Mouse (Mus musculus) gastrocnemius, postnatal 36 days (tissue): Measurements from ENCODE around the gene Ppm1m. TPM values are rescaled to one million over a fixed set of nuclear protein-coding genes. Genes with fewer than 3 reads are reported as not detected.
"Not testable (repeated sequence)": the region's sequence is repeated elsewhere in the genome, so short reads cannot be mapped to it uniquely, and the experiment has no call there.

Source experiments
- DNase-seq, 2 experiments: peaks; one replicate each; pipeline ENCODE4 v3.0.0; 2022
- intact Hi-C: fragments of 180-260 bp; cut with DNase I; formaldehyde crosslinking; loops from one replicate; pipeline ENCODE4 v1.15.1; 2025
- total RNA-seq, 2 experiments: library from RNA; stranded (reverse); gene quantifications; 2 replicates each; pipeline ENCODE4 v1.2.3; 2021

Gene Ppm1m
- total RNA-seq, 2 experiments from 2014 or later, result 3.0 to 3.3 TPM

GRCm38 (mm10) chr9:106197081-106197713 lies 2.3 kb downstream of the Ppm1m start:
- intact Hi-C loops, result no loop called here

DNA sequence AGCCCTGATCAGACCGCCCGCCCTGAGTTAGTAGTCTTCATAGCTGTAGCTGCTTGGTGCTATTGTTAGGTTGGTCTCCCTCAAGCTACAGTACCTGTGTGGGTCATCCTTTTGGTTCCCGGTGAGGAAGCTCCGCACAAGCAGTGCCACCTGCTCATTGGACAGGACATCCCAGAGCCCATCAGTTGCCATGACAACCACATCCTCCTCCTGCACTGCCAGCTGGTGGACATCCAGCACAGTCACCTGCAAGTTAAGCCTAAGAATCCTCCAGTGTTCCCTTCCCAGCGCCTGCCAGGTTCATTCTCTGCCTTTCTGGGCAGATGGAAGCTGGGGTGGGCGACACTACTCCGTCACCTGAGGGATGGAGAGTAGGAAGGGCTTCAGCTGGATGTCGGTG lies 3.9 kb downstream of the Ppm1m start:
- no peak for DNase-seq
- intact Hi-C loops, result no loop called here

More at GRCm38 (mm10) chr9:106197081-106197713, 2.3 kb downstream of the Ppm1m start:
- no peak for DNase-seq

DNA sequence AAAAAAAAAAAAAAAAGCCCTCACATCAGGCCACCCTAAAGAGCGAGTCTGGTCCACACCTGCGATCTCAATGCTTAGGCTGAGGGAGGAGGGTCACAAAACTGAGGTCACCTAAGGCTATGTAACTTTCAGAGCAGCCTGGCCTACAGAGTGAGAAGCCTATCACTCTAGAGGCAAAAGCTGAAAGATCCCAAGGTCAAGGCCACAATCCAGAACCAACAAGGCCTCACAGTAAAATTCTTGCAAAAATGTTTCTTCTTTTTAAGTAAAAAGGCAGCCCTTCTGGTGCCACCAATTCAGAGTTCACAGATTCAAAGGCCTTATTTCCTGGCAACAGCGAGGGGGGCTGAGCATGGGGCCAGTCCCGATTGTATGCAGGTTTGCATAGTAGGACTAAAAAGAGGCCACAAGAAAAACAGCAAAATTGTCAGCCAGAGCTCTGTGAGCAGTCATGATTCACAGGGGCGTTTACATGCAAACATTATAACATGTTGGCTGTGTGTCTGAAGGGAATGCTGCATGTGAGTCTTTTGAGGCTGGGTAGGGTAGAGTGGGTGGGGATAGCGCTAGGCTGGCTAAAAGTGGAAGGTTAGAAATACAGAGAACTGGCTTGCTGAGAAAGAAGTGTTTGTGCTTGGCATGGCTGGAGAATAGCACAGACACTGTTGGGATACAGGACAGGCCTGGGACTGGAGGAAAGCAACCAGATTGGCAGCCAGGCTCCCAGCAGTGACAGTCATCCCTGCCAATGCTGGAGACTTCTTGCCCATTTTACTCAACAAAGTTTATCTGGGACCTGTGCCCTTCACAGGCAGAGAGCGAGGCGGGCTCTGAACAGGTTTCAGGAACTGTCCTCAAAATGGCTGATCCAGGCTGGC lies 5.4 kb downstream of the Ppm1m start:
- intact Hi-C loops, result no loop called here
- DNase-seq, result no peak

DNA sequence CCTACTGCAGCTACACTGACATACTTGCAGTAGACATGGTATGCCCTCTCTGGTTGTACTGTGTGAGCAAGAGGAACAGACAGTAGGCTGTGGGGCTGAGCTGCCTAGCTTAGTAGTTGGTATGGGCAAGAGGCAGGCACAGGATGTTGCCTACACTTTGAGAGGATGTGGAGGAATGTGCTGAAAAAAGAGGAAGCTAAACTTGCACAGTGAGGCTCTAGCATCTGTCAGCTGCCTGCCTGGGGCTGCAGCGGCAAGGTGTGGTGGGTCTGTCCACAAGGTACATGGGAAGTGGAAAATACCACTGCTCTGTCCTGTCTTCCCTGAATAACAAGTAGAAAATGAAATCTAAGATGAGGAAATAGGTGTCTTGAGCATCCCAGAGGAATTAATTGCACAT lies 6.5 kb downstream of the Ppm1m start:
- no peak for DNase-seq
- intact Hi-C loops, result no loop called here

GRCm38 (mm10) chr9:106192024-106192423 lies 7.5 kb downstream of the Ppm1m start:
- DNase-seq, result no peak
- intact Hi-C loops, result no loop called here

- intact Hi-C loops, result no loop called here
Observed at GRCm38 (mm10) chr9:106191355-106191754, 8.2 kb downstream of the Ppm1m start.

DNA sequence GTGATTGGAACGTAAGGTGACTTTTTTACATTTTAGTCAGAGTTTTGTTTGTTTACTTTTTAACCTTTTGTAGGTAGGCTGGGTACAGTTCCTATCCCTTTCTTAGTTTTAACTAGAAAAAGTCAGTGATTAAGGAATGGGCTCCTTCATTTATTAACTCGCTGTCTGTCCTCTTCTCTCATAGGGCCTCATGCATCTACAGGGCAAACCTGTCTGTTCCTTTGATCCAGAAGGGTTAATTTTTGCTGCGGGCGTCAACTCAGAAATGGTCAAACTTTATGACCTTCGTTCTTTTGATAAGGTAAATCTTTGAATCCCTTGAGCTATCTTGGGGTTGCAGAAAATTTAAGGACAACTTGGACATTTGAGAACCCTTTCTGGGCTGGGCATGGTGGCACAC lies 15.6 kb downstream of the Ppm1m start:
- no peak for DNase-seq
- intact Hi-C loops, result no loop called here

More at GRCm38 (mm10) chr9:106191355-106191754, 8.2 kb downstream of the Ppm1m start:
- DNase-seq, result no peak

GRCm38 (mm10) chr9:106182146-106182545 lies 17.4 kb downstream of the Ppm1m start:
- no peak for DNase-seq
- intact Hi-C loops, result no loop called here

DNA sequence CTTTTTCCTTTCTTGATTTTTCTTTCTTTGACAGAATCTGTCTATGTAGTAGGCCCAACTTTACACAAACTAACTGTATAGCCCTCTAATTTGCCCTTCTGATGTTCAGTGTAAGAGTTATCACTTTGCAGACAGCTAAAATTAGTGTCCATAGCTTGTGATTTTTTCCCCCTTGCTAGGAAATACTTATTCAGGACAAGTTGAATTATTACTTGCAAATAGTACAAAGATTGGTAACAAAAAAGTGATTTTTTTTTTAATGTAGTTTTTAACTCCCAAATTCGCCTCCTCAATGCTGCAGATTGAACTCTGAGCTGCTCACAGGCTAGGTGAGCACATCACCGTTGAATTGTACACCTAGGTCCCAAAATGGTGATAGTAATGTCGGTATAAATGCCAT lies 19.6 kb downstream of the Ppm1m start:
- no peak for DNase-seq

DNA sequence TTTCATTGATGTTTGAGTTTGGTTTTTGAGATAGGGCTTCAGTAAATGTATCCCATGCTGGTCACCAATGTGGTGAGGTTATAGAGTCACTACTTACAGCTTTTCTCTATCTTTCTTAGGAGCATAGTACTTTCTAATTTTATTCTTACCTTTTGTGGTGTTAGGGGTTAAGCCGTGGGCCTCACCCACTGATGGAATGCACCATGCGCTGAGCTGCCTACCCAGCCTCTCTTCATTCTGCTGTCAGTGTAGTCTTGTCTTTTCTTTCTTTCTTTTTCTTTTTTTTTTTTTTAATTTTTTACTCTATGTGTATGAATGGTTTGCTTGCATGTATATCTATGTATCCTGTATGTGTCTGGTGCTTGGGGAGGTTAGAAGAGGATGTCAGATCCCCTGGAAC lies 20.1 kb downstream of the Ppm1m start:
- DNase-seq, result no peak
- intact Hi-C loops, result loop anchor here (10.0 kb wide), 1 partner anchor 255 kb away; the partner anchor contains the start of gene Acy1

More for the DNA sequence above, 19.6 kb downstream of the Ppm1m start:
- intact Hi-C loops, result loop anchor here (10.0 kb wide), 1 partner anchor 255 kb away; the partner anchor contains the start of gene Acy1

DNA sequence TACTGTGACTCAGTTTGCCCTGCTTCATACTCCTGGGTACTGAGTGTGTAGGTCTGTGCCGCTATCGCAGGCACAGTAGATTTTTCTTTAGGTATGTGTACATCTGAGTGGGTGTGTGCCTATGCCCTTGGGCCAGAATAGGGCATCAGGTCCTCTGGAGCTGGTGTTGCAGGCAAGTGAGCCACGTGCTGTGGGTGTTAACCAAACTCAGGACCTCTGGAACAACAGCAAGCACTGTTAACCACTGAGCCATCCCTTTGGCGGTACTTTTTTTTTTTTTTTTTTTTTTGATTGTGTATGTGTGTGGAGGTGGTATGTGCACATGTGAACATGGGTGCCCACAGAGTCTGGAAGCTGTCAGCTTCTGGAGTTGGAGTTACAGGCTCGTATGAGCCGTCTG lies 21.7 kb downstream of the Ppm1m start:
- no peak for DNase-seq
- intact Hi-C loops, result loop anchor here (10.0 kb wide), 1 partner anchor 257 kb away; the partner anchor contains the start of gene Acy1

DNA sequence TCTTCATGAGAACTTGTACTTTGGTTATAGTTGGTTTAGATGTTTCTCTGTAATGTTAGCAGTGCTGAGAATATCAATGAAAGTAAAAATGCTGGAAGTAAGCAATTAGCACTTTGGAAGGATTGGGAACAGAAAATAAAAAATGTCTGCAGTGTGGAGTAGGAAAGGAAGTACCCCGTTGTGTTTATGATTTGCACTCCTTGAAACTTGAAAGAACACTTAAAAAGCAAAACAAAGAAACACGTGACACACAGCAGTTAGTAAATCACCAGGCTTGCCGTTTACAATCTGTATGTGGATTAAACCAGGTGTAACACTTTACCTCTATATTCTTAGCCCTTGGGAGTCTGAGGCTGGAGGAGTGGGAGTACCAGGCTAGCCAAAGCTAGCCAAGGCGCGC lies 22.8 kb downstream of the Ppm1m start:
- intact Hi-C loops, result loop anchor here (10.0 kb wide), 1 partner anchor 258 kb away; the partner anchor contains the start of gene Acy1
- DNase-seq, result no peak

DNA sequence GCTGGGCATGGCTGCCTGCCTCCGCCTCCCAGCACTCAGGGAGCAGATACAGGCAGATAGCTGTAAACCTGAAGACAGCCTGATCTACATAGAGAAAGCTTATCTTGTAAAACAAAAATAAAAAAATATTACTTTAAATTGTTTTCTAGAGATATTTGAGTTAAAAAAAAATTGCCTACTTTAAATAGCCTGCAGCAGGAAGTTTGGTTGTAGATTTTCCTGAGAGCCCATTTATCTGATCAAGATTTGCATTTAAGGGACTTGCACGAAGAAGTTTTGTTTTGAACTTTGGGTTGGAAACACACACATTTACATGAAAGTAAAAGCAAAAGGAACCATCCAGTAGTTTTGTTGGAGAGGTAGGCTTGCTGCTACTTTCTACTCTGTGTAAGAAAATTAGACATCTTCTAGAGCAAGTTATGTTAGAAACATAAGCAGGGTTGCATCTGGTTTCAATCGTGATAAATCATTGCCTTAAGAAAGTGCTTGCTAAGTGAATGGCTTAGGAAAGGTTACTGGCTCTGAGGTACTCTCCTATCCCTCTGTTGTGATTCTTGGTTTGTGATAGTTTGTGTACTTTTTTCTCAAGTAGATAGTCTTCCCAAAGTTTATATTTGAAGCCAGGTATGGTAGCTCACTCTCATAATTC lies 23.9 kb downstream of the Ppm1m start:
- DNase-seq, result no peak
- intact Hi-C loops, result loop anchor here (10.0 kb wide), 1 partner anchor 259 kb away; the partner anchor contains the start of gene Acy1

DNA sequence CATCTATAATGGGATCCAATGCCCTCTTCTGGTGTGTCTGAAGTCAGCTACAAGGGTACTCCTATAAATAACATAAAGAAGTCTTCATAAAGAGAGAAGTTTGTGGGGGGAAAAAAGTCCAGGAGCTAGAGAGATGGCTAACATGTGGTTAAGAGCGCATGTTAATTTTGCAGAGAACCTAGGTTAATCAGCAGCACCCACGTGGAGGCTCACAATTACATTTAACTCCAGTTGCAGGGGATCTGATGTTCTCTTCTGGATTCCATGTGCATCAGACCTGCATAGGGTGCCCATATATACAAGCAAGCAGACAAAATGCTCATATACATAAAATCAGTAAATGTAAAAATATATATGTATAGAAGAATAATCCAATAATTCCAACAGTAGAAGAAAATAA lies 26.2 kb downstream of the Ppm1m start:
- no peak for DNase-seq
- intact Hi-C loops, result loop anchor here (5.0 to 10.0 kb wide), 2 partner anchors 34 to 261 kb away; partner anchors contain the start of gene Acy1

- intact Hi-C loops, result loop anchor here (5.0 to 10.0 kb wide), 2 partner anchors 35 to 262 kb away; partner anchors contain the start of gene Acy1
- DNase-seq, result no peak
Observed at GRCm38 (mm10) chr9:106172527-106172926, 27.0 kb downstream of the Ppm1m start.

- DNase-seq, result peak; percentile 66 to 67
- intact Hi-C loops, result loop anchor here (5.0 to 10.0 kb wide), 2 partner anchors 36 to 263 kb away; partner anchors contain the start of gene Acy1
Observed at GRCm38 (mm10) chr9:106171346-106172158, 28.0 kb downstream of the Ppm1m start.

GRCm38 (mm10) chr9:106170556-106171345 lies 28.8 kb downstream of the Ppm1m start, which contains the start of gene Wdr82:
Gene Wdr82 (plus strand): TSS chr9:106170928.
- peak; percentile 86 for DNase-seq
- intact Hi-C loops, result loop anchor here (5.0 to 10.0 kb wide), 2 partner anchors 37 to 264 kb away; partner anchors contain the start of gene Acy1

GRCm38 (mm10) chr9:106169917-106170316 lies 29.6 kb downstream of the Ppm1m start:
- no peak for DNase-seq

GRCm38 (mm10) chr9:106169006-106169405 lies 30.5 kb downstream of the Ppm1m start:
- not testable (repeated sequence) for DNase-seq

More at GRCm38 (mm10) chr9:106169917-106170316, 29.6 kb downstream of the Ppm1m start:
- intact Hi-C loops, result loop anchor here (5.0 to 10.0 kb wide), 2 partner anchors 37 to 265 kb away; partner anchors contain the start of gene Acy1

More at GRCm38 (mm10) chr9:106169006-106169405, 30.5 kb downstream of the Ppm1m start:
- intact Hi-C loops, result not testable (repeated sequence)
